Mouse (Mus musculus) thymus, adult 2 months (tissue): ENCODE results near the gene Clcnkb.

ENCODE experiments used
- CTCF ChIP-seq: fragments of 200-500 bp; IDR thresholded peaks from 2 replicates; pipeline ENCODE4 v1.5.1; 2012; ENCODE audit warnings: mild to moderate bottlenecking, control low read depth, low read length, moderate library complexity, borderline replicate concordance; ENCODE audit not compliant: control insufficient read depth, poor library complexity, insufficient read depth; ENCODE audit errors: extremely low read depth
- POLR2A ChIP-seq: fragments of 200-500 bp; IDR thresholded peaks from 2 replicates; pipeline ENCODE4 v1.6.1; 2012; ENCODE audit warnings: mild to moderate bottlenecking, low read length, control low read depth, moderate library complexity; ENCODE audit not compliant: control insufficient read depth, poor library complexity, insufficient read depth; ENCODE audit errors: extremely low read depth

- TF ChIP-seq CTCF = no peak
- TF ChIP-seq POLR2A = no peak
These were observed 27.9 kb downstream of the Clcnkb start for GRCm38 (mm10) chr4:141387933-141388332.
